Mouse (Mus musculus): ENCODE measurements around the gene Tmem59. TPM values are rescaled to one million over a fixed set of nuclear protein-coding genes. Genes with fewer than 3 reads are reported as not detected.

Tmem59 gene
- total and polyA plus RNA-seq, 3 experiments: 55.8 to 78.9 TPM; not detected in 1

DNA sequence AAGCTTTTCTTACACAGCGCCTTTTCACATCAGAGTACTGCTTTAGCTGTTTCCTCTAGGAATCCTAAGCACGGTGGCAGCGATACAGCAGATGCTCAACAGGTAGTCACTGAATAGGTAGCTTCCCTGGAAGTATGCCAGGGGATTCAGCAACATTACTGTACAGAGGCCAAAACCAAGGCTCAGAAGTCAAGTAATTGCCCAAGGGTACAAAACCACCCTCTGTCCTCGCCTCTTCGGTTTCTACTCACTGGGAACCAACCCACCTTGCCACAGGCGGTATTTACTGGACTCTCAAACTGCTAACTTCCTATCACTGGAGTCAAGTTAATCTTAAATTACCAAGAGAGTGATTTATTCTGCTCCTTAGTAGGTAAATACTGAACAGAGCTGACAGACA is 62.0 kb downstream of the Tmem59 start:
- Histone ChIP-seq H3K4me1 (ENCODE audit: control insufficient read depth in 1 of 2, insufficient read depth in 2 of 2, low read length in 2 of 2) (peaks cover 0 to 5% of the 10 kb centered on the region in 2 experiments; a peak in 3 of 4 replicates), H3K79me2 (ENCODE audit: control insufficient read depth, insufficient read depth, low read length, poor library complexity) (no peaks in the 10 kb centered on the region), H3K36me3 (ENCODE audit: control insufficient read depth in 1 of 2, insufficient read depth in 2 of 2, low read length in 2 of 2) (peaks cover 1 to 14% of the 10 kb centered on the region in 2 experiments), H3K9ac (ENCODE audit: control insufficient read depth, low read depth, low read length, poor library complexity, severe bottlenecking) (no peak overlapping the region), H3K9me3 (replicated peaks; ENCODE audit: insufficient read depth, low read length) (no peaks in the 10 kb centered on the region), H3K4me3 (ENCODE audit: control insufficient read depth in 1 of 2, insufficient read depth in 1 of 2, low read depth in 2 of 2, low read length in 2 of 2) (no peak overlapping the region), H3K27me3 (ENCODE audit: control insufficient read depth in 1 of 2, insufficient read depth in 2 of 2, low read length in 2 of 2) (no peaks in the 10 kb centered on the region), H3K27ac (ENCODE audit: control insufficient read depth, low read depth, low read length) (no peak overlapping the region)
- DNase-seq (ENCODE audit: low read depth, low spot score): no peak
- TF ChIP-seq EP300 (IDR thresholded peaks at IDR 0.05; ENCODE audit: low read depth in 1 of 2, low read length in 2 of 2) (no peak), MYC (IDR thresholded peaks at IDR 0.05; ENCODE audit: low read depth, low read length) (no peak), UBTF (IDR thresholded peaks at IDR 0.05; ENCODE audit: borderline replicate concordance, insufficient read depth, low read depth, low read length) (no peak), MEF2A (IDR thresholded peaks at IDR 0.05; ENCODE audit: extremely low read depth, insufficient replicate concordance, low read depth, low read length, poor library complexity, severe bottlenecking) (no peak), POLR2A (IDR thresholded peaks at IDR 0.05; ENCODE audit: control insufficient read depth in 1 of 2, insufficient read depth in 1 of 2, low read depth in 1 of 2, low read length in 2 of 2, poor library complexity in 1 of 2) (no peak), MYB (IDR thresholded peaks at IDR 0.05; ENCODE audit: low read depth, low read length) (no peak), TBP (IDR thresholded peaks at IDR 0.05; ENCODE audit: low read depth, low read length) (no peak), CHD2 (IDR thresholded peaks at IDR 0.05; ENCODE audit: low read length) (no peak), ZNF384 (IDR thresholded peaks at IDR 0.05; ENCODE audit: low read depth, low read length) (no peak), HCFC1 (IDR thresholded peaks at IDR 0.05; ENCODE audit: low read depth, low read length) (no peak), SIN3A (IDR thresholded peaks at IDR 0.05; ENCODE audit: low read length) (no peak), MXI1 (IDR thresholded peaks at IDR 0.05; ENCODE audit: low read depth, low read length) (no peak), MAX (IDR thresholded peaks at IDR 0.05; ENCODE audit: low read length) (no peak), SMC3 (IDR thresholded peaks at IDR 0.05; ENCODE audit: low read depth, low read length) (no peak), RCOR1 (IDR thresholded peaks at IDR 0.05; ENCODE audit: low read depth, low read length) (no peak), BHLHE40 (IDR thresholded peaks at IDR 0.05; ENCODE audit: borderline replicate concordance, low read depth, low read length) (no peak), CHD1 (IDR thresholded peaks at IDR 0.05; ENCODE audit: low read depth, low read length) (no peak), ELF1 (IDR thresholded peaks at IDR 0.05; ENCODE audit: low read depth, low read length) (no peak), MAZ (IDR thresholded peaks at IDR 0.05; ENCODE audit: low read depth, low read length) (no peak), NELFE (IDR thresholded peaks at IDR 0.05; ENCODE audit: low read depth, low read length) (no peak)

Measured in MEL (cell line).